Mouse (Mus musculus): Measurements from ENCODE around the gene Pafah1b1. TPM values are rescaled to one million over a fixed set of nuclear protein-coding genes. Genes with fewer than 3 reads are reported as not detected.

The Pafah1b1 gene
- polyA plus RNA-seq, 1 experiment from 2014 or later, result 44.9 TPM

GRCm38 (mm10) chr11:74638791-74639411, 85.6 kb downstream of the Pafah1b1 start:
- peak; percentile 74 for ATAC-seq (ENCODE audit: low read depth)
- Histone ChIP-seq H3K4me3 (ENCODE audit: low read length) (peak overlapping the region; percentile 79), H3K4me2 (ENCODE audit: low read depth, low read length) (peak overlapping the region; percentile 82), H3K36me3 (ENCODE audit: control insufficient read depth, insufficient read depth, low read length) (no peaks in the 10 kb centered on the region), H3K27ac (ENCODE audit: low read length) (peak overlapping the region; percentile 95), H3K27me3 (ENCODE audit: control insufficient read depth, insufficient read depth, low read depth, low read length) (no peaks in the 10 kb centered on the region), H3K4me1 (replicated peaks; ENCODE audit: control insufficient read depth, insufficient read depth, low read length) (peaks cover 21% of the 10 kb centered on the region), H3K9me3 (ENCODE audit: control insufficient read depth, low read length) (no peaks in the 10 kb centered on the region), H3K9ac (ENCODE audit: low read length) (peak overlapping the region; percentile 84)
- 5% methylated on average over 9 of the region's 9 CpGs for WGBS

DNA sequence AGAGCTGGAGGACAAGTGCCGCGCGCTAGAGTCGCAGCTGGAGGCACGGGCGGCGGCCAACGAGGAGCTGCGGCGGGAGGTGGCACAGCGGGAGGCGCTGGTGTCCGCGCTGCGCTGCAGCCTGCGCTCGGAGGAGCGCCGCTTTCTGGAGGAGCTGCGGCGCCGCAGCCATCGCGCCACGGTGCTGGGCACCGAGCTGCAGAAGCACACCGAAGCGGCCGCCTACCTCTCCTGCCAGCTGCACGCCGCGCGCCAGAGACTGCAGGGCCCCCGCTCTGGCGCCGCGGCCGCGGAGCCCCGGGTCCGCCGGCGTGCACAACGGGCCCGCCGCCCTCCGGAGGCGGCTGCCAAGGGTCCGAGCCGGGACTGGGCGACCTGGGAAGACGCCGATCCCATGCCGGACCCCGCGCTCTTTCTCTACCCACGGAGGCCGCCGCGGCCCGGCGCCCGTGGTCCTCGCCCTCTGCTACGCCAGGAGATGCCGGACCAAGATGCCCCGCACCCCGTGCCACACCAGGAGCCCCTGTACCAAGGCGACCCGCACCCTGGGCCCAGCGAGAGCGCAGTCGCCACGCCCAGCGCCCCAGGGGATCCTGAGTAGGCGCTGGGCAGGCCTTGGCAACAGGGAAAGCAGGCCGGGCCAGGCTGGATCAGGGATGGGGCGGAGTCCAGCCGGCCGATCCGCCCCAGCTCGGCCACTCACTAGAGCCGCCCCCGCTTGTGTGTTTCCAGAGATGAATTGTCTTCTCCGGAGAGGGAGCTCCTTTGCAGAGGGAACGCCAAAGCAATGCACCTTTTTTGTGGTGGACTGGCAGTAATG, 86.3 kb downstream of the Pafah1b1 start:
- ATAC-seq (ENCODE audit: low read depth), result peak; percentile 97
- Histone ChIP-seq H3K4me3 (ENCODE audit: low read length) (peak overlapping the region; percentile 79), H3K4me1 (replicated peaks; ENCODE audit: control insufficient read depth, insufficient read depth, low read length) (peaks cover 21% of the 10 kb centered on the region), H3K27ac (ENCODE audit: low read length) (peak overlapping the region; percentile 95), H3K27me3 (ENCODE audit: control insufficient read depth, insufficient read depth, low read depth, low read length) (no peaks in the 10 kb centered on the region), H3K4me2 (ENCODE audit: low read depth, low read length) (peak overlapping the region; percentile 82), H3K36me3 (ENCODE audit: control insufficient read depth, insufficient read depth, low read length) (no peaks in the 10 kb centered on the region), H3K9ac (ENCODE audit: low read length) (peak overlapping the region; percentile 84), H3K9me3 (ENCODE audit: control insufficient read depth, low read length) (no peaks in the 10 kb centered on the region)
- WGBS, result under 1% methylated on average over 76 of the region's 86 CpGs

DNA sequence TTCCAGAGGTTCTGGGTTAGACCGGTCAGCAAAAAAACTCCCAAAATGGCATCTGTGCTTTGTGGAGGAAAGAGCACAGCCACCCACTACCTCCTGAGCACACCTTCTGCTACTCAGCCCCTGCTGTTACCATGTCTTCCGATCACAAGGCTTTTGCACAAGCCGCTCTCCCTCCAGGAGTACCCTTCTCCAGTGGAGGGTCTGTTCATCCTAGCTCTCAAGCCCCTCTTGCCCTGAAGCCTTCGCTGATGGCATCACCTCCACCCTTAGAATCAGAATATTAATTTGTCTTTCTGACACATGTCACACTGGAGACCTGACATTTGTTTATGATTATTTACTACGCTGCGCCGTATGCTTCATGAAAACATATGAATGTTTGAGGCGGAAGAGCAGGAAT, 87.0 kb downstream of the Pafah1b1 start:
- peak overlapping the region; percentile 79 for H3K4me3 ChIP-seq (ENCODE audit: low read length)
- no peaks in the 10 kb centered on the region for H3K9me3 ChIP-seq (ENCODE audit: control insufficient read depth, low read length)
- H3K27ac ChIP-seq (ENCODE audit: low read length), result peak overlapping the region; percentile 95
- no peak for ATAC-seq (ENCODE audit: low read depth)
- WGBS, result 14% methylated on average over 8 of the region's 8 CpGs
- H3K27me3 ChIP-seq (ENCODE audit: control insufficient read depth, insufficient read depth, low read depth, low read length), result no peaks in the 10 kb centered on the region
- peaks cover 21% of the 10 kb centered on the region for H3K4me1 ChIP-seq (replicated peaks; ENCODE audit: control insufficient read depth, insufficient read depth, low read length)
- peak overlapping the region; percentile 84 for H3K9ac ChIP-seq (ENCODE audit: low read length)
- no peaks in the 10 kb centered on the region for H3K36me3 ChIP-seq (ENCODE audit: control insufficient read depth, insufficient read depth, low read length)
- peak overlapping the region; percentile 82 for H3K4me2 ChIP-seq (ENCODE audit: low read depth, low read length)

- ATAC-seq (ENCODE audit: low read depth), result no peak
- Histone ChIP-seq H3K4me2 (ENCODE audit: low read depth, low read length) (no peak overlapping the region), H3K9me3 (ENCODE audit: control insufficient read depth, low read length) (no peaks in the 10 kb centered on the region), H3K9ac (ENCODE audit: low read length) (no peak overlapping the region), H3K27ac (ENCODE audit: low read length) (no peak overlapping the region), H3K4me3 (ENCODE audit: low read length) (no peak overlapping the region), H3K36me3 (ENCODE audit: control insufficient read depth, insufficient read depth, low read length) (no peaks in the 10 kb centered on the region), H3K27me3 (ENCODE audit: control insufficient read depth, insufficient read depth, low read depth, low read length) (no peaks in the 10 kb centered on the region; the same call in 1 of the 2 replicates), H3K4me1 (replicated peaks; ENCODE audit: control insufficient read depth, insufficient read depth, low read length) (peaks cover 16% of the 10 kb centered on the region)
- WGBS, result 62% methylated on average over 5 of the region's 5 CpGs
These were observed 89.8 kb downstream of the Pafah1b1 start for GRCm38 (mm10) chr11:74634490-74635275.

DNA sequence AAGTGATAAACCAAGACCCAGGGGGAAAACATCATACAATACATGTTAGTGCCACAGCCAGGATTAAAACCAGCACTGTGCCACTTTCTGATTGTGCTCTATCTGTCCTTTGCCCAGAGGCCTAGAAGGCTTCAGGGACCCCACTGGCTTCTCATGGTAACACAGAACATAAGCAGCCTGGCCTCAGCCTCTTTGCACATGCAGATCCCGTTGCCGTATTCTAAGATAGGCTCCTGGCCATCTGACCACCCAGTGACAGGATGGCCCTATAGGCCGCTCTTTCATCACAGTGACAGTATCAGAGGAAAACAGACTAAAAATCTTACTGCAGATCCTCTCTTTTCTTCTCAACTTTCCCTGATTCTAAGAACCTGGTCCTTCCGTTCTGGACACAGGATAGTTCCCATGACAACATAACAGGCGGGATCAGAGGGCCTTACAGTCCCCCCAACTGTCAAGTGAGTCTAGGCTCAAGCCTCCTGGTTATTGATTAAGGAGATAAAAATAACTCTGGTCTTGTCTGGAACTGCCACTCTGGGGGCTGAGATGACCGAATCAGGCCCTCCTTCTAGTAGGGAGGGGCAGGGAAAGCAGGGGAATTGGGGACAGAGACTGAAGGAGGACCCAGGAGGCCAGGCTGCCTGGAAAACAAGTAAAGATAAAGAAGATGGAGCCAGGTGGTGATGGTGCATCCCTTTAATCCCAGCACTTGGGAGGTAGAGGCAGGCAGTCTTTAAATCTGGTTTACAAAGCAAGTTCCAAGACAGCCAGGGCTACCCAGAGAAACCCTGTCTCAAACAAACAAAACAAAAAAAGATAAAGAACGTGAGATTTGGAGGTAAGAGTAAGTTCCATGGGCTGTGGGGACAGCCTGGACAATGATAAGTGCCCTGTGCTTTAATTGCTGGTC, 92.3 kb downstream of the Pafah1b1 start:
- Histone ChIP-seq H3K4me3 (ENCODE audit: low read length) (no peak overlapping the region), H3K4me2 (ENCODE audit: low read depth, low read length) (no peak overlapping the region), H3K9me3 (ENCODE audit: control insufficient read depth, low read length) (no peaks in the 10 kb centered on the region), H3K4me1 (replicated peaks; ENCODE audit: control insufficient read depth, insufficient read depth, low read length) (no peaks in the 10 kb centered on the region; the same call in 1 of the 2 replicates), H3K27ac (ENCODE audit: low read length) (no peak overlapping the region), H3K36me3 (ENCODE audit: control insufficient read depth, insufficient read depth, low read length) (no peaks in the 10 kb centered on the region), H3K27me3 (ENCODE audit: control insufficient read depth, insufficient read depth, low read depth, low read length) (no peaks in the 10 kb centered on the region; the same call in 1 of the 2 replicates), H3K9ac (ENCODE audit: low read length) (no peak overlapping the region)
- 51% methylated on average over 7 of the region's 7 CpGs for WGBS
- no peak for ATAC-seq (ENCODE audit: low read depth)

GRCm38 (mm10) chr11:74627481-74627880, 97.0 kb downstream of the Pafah1b1 start:
- WGBS, result 68% methylated on average over 3 of the region's 3 CpGs
- Histone ChIP-seq H3K36me3 (ENCODE audit: control insufficient read depth, insufficient read depth, low read length) (no peaks in the 10 kb centered on the region), H3K27ac (ENCODE audit: low read length) (no peak overlapping the region), H3K4me1 (replicated peaks; ENCODE audit: control insufficient read depth, insufficient read depth, low read length) (no peaks in the 10 kb centered on the region), H3K9ac (ENCODE audit: low read length) (no peak overlapping the region), H3K4me2 (ENCODE audit: low read depth, low read length) (no peak overlapping the region), H3K9me3 (ENCODE audit: control insufficient read depth, low read length) (no peaks in the 10 kb centered on the region), H3K27me3 (ENCODE audit: control insufficient read depth, insufficient read depth, low read depth, low read length) (no peaks in the 10 kb centered on the region; the same call in 1 of the 2 replicates), H3K4me3 (ENCODE audit: low read length) (no peak overlapping the region)
- no peak for ATAC-seq (ENCODE audit: low read depth)

DNA sequence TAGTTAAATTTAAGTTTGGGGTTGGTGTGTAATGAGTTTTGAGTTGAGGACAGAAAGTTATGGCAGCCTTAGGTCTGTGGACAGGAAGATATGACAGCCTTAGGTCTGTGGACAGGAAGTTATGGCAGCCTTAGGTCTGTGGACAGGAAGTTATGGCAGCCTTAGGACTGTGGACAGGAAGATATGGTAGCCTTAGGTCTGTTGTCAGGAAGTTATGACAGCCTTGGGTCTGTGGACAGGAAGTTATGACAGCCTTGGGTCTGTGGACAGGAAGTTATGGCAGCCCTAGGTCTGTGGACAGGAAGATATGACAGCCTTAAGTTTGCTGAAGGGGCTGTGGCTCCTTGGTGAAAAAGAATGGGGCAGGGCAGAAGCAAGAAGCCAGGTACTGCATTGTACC, 99.1 kb downstream of the Pafah1b1 start:
- ATAC-seq (ENCODE audit: low read depth), result no peak
- Histone ChIP-seq H3K4me3 (ENCODE audit: low read length) (no peak overlapping the region), H3K27me3 (ENCODE audit: control insufficient read depth, insufficient read depth, low read depth, low read length) (peaks cover 10% of the 10 kb centered on the region), H3K9me3 (ENCODE audit: control insufficient read depth, low read length) (no peaks in the 10 kb centered on the region), H3K36me3 (ENCODE audit: control insufficient read depth, insufficient read depth, low read length) (no peaks in the 10 kb centered on the region), H3K4me1 (replicated peaks; ENCODE audit: control insufficient read depth, insufficient read depth, low read length) (no peaks in the 10 kb centered on the region), H3K27ac (ENCODE audit: low read length) (no peak overlapping the region), H3K4me2 (ENCODE audit: low read depth, low read length) (no peak overlapping the region), H3K9ac (ENCODE audit: low read length) (no peak overlapping the region)

Data from lung, embryonic 16.5 days (tissue).